Mouse (Mus musculus) ovary, postnatal 36 days (tissue): ENCODE results near the gene Cd22.

Source experiments
- DNase-seq: peaks from one replicate; pipeline ENCODE4 v3.0.0; 2022; ENCODE audit warnings: low spot score, mixed read lengths

The Cd22 gene

GRCm38 (mm10) chr7:30820131-30820530, 60.0 kb downstream of the Cd22 start:
- DNase-seq: no peak
